Mouse (Mus musculus): ENCODE results near the gene Cops2.

Gene Cops2

DNA sequence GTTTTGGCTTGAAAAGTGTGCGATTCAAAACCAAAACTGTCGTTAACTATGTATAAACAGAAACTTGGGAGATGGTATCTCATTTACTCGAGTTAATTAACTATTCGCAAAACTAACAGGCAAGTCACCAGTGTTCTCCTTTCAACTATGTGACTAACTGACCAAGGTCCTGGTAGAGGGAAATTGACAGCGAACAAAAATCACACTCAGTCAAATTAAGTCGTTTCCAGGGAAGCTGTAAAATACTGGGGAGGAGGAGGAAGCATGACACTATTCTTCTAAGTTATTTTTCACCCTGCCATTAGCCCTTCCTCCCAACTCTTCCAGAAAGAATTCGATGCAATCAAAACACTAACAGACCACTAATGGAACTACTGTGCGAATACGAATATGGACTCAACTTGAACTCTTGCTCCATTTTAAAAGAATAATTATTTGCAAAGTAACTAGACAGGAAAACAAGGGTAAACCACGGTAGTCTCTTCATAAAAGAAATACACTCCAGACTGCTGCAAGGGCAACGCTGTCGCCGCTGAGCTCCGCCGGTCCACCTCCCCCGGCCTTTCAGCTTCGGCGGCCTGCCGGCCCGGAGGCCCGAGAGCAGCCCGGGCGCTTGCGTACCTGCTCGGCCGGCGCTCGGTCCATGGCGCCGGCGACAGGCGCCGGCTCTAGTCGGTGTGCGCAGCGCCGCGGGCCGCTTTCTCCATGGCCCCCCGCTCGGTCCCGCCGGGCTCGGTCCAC is 76.8 kb downstream of the Cops2 start:
- DNase-seq (ENCODE audit: low spot score) = no peak

DNA sequence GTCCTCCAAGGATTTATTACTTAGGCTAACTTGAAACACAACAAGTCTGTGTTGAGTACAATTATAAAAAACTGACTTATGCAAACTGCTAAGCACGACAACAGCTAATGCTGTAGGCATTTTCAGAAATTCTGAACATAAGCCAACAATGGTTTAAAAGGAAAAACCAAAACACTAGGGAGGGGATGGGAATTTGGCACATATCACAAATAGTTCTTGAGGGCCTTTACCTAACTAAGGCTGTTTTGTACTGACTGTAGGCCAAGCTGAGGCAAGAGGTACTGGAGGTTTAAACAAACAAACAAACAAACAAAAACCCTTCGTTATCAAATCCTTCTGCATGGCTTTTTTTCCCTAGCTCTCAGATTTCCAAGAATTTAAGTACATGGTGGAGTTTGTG is 77.9 kb downstream of the Cops2 start:
- DNase-seq (ENCODE audit: low spot score) = no peak

Measured in lung, postnatal 25 days (tissue).